22 mouse cellular contexts compared by ENCODE assay signal in genomic region chr7:101097084-101097483, GRCm38 (mm10).
"Had no signal": no experiment of that assay in that cellular context is flagged by ENCODE, and none has a peak within 500 bp of the region (broad histone marks: within the 10 kb centered on the region; RNA-seq: fewer than 3 reads in every experiment).

No protein-coding gene starts in this region.

- DNase-seq: liver, postnatal 0 days; lung, adult 2 months; lung, postnatal 36 days; midbrain, embryonic 14.5 days; retina, postnatal 1 day; right cerebral cortex, adult 18-20 months; right cerebral cortex, postnatal 25 days; right cerebral cortex, postnatal 4 days; thymus, adult 2 months; thymus, postnatal 25 days; thymus, postnatal 4 days had no signal

- H3K9ac ChIP-seq: liver, postnatal 0 days; lung, embryonic 15.5 days; midbrain, embryonic 12.5 days; neural tube, embryonic 13.5 days; neural tube, embryonic 15.5 days; stomach, embryonic 15.5 days had no signal

- H3K4me3 ChIP-seq: lung, embryonic 15.5 days; midbrain, embryonic 10.5 days; midbrain, embryonic 12.5 days; myocyte; neural tube, embryonic 13.5 days; neural tube, embryonic 15.5 days; stomach, embryonic 15.5 days had no signal

- H3K4me2 ChIP-seq: lung, embryonic 15.5 days; midbrain, embryonic 12.5 days; neural tube, embryonic 13.5 days; neural tube, embryonic 15.5 days; stomach, embryonic 15.5 days had no signal

- H3K9me3 ChIP-seq: lung, embryonic 15.5 days; midbrain, embryonic 10.5 days; midbrain, embryonic 12.5 days; neural tube, embryonic 13.5 days; neural tube, embryonic 15.5 days; stomach, embryonic 15.5 days had no signal

- H3K27me3 ChIP-seq: lung, embryonic 15.5 days; midbrain, embryonic 12.5 days; neural tube, embryonic 13.5 days; neural tube, embryonic 15.5 days; stomach, embryonic 15.5 days had no signal

- H3K4me1 ChIP-seq: stomach, embryonic 15.5 days had no signal

- H3K27ac ChIP-seq: lung, embryonic 15.5 days; macrophage; midbrain, embryonic 10.5 days; midbrain, embryonic 12.5 days; neural tube, embryonic 13.5 days; neural tube, embryonic 15.5 days; stomach, embryonic 15.5 days; stomach, postnatal 0 days had no signal

- H3K36me3 ChIP-seq: lung, embryonic 15.5 days; midbrain, embryonic 10.5 days; midbrain, embryonic 12.5 days; neural tube, embryonic 13.5 days; neural tube, embryonic 15.5 days; stomach, embryonic 15.5 days had no signal

- ATAC-seq: liver, postnatal 0 days; lung, postnatal 0 days; midbrain, embryonic 16.5 days had no signal
